Mouse (Mus musculus) liver, adult 2 months (tissue): ENCODE data around the gene Zfp319.

ENCODE experiments used
- CTCF ChIP-seq: fragments of 200-500 bp; IDR thresholded peaks from 2 replicates; pipeline ENCODE4 v1.5.1; 2011; ENCODE audit warnings: low read depth, low read length, control low read depth
- POLR2A ChIP-seq: fragments of 200-500 bp; IDR thresholded peaks from 2 replicates; pipeline ENCODE4 v1.6.1; 2011; ENCODE audit warnings: low read length, control low read depth; ENCODE audit not compliant: insufficient read depth; ENCODE audit errors: extremely low read depth

GRCm38 (mm10) chr8:95380953-95381352, 49.2 kb upstream of the Zfp319 start:
- TF ChIP-seq CTCF (no peak), POLR2A (no peak)
